Mouse (Mus musculus): ENCODE results near the gene Rab13. TPM values are rescaled to one million over a fixed set of nuclear protein-coding genes. Genes with fewer than 3 reads are reported as not detected.
"Not testable (repeated sequence)": the region's sequence is repeated elsewhere in the genome, so short reads cannot be mapped to it uniquely, and the experiment has no call there.

Gene Rab13
- polyA plus RNA-seq, 1 experiment from 2014 or later: 27.4 TPM

GRCm38 (mm10) chr3:90231507-90232333 lies 18.2 kb downstream of the Rab13 start, which contains the start of gene Jtb:
Gene Jtb, plus strand, starts transcription at chr3:90231597.
- H3K9me3 ChIP-seq (replicated peaks): no peaks in the 10 kb centered on the region
- WGBS: under 1% methylated on average over 61 of the region's 61 CpGs
- H3K4me2 ChIP-seq (replicated peaks): peak within 1 kb of the TSS; percentile 83
- H3K9ac ChIP-seq: peak within 1 kb of the TSS; percentile 63
- H3K27ac ChIP-seq: peak within 1 kb of the TSS; percentile 82
- H3K27me3 ChIP-seq: no peaks in the 10 kb centered on the region
- H3K4me1 ChIP-seq: peaks cover 7% of the 10 kb centered on the region
- peaks cover 24% of the 10 kb centered on the region for H3K36me3 ChIP-seq
- peak within 1 kb of the TSS; percentile 71 for H3K4me3 ChIP-seq
- peak; percentile 98 for ATAC-seq (ENCODE audit: low FRiP score)

GRCm38 (mm10) chr3:90241251-90241650 lies 27.8 kb downstream of the Rab13 start:
- Histone ChIP-seq H3K4me2 (replicated peaks) (no peak overlapping the region), H3K27ac (no peak overlapping the region), H3K36me3 (peaks cover 3% of the 10 kb centered on the region; the same call in 1 of the 2 replicates), H3K9ac (no peak overlapping the region), H3K4me1 (peaks cover 13% of the 10 kb centered on the region), H3K4me3 (no peak overlapping the region), H3K9me3 (replicated peaks) (no peaks in the 10 kb centered on the region), H3K27me3 (no peaks in the 10 kb centered on the region)
- 98% methylated on average over 2 of the region's 2 CpGs for WGBS
- no peak for ATAC-seq (ENCODE audit: low FRiP score)

GRCm38 (mm10) chr3:90241669-90242358 lies 28.3 kb downstream of the Rab13 start:
- WGBS: 86% methylated on average over 10 of the region's 10 CpGs
- H3K4me3 ChIP-seq: no peak overlapping the region
- no peaks in the 10 kb centered on the region for H3K27me3 ChIP-seq
- H3K4me2 ChIP-seq (replicated peaks): peak overlapping the region; percentile 53; the same call in 1 of the 2 replicates
- peaks cover 13% of the 10 kb centered on the region for H3K4me1 ChIP-seq
- no peak overlapping the region for H3K27ac ChIP-seq
- no peaks in the 10 kb centered on the region for H3K36me3 ChIP-seq
- no peaks in the 10 kb centered on the region for H3K9me3 ChIP-seq (replicated peaks)
- ATAC-seq (ENCODE audit: low FRiP score): no peak
- H3K9ac ChIP-seq: no peak overlapping the region

GRCm38 (mm10) chr3:90242984-90243775 lies 29.7 kb downstream of the Rab13 start, which contains the start of gene Creb3l4:
Gene Creb3l4, minus strand, starts transcription at chr3:90243512.
- H3K27ac ChIP-seq: no peak within 1 kb of the TSS

GRCm38 (mm10) chr3:90245406-90245805 lies 31.9 kb downstream of the Rab13 start:
- WGBS: 83% methylated on average over 2 of the region's 2 CpGs
- H3K9ac ChIP-seq: no peak overlapping the region
- H3K4me3 ChIP-seq: no peak overlapping the region
- no peak overlapping the region for H3K4me2 ChIP-seq (replicated peaks)
- peaks cover 26% of the 10 kb centered on the region for H3K4me1 ChIP-seq
- no peaks in the 10 kb centered on the region for H3K9me3 ChIP-seq (replicated peaks)
- ATAC-seq (ENCODE audit: low FRiP score): no peak
- no peaks in the 10 kb centered on the region for H3K36me3 ChIP-seq
- no peak overlapping the region for H3K27ac ChIP-seq
- no peaks in the 10 kb centered on the region for H3K27me3 ChIP-seq

More at GRCm38 (mm10) chr3:90242984-90243775, 29.7 kb downstream of the Rab13 start, which contains the start of gene Creb3l4:
- no peaks in the 10 kb centered on the region for H3K9me3 ChIP-seq (replicated peaks)
- H3K9ac ChIP-seq: peak within 1 kb of the TSS; percentile 38; the same call in 1 of the 2 replicates
- H3K4me2 ChIP-seq (replicated peaks): peak within 1 kb of the TSS; percentile 53
- peak; percentile 57 for ATAC-seq (ENCODE audit: low FRiP score)
- WGBS: 1% methylated on average over 19 of the region's 19 CpGs
- peak within 1 kb of the TSS; percentile 23 for H3K4me3 ChIP-seq
- no peaks in the 10 kb centered on the region for H3K27me3 ChIP-seq
- no peaks in the 10 kb centered on the region for H3K36me3 ChIP-seq
- H3K4me1 ChIP-seq: peaks cover 16% of the 10 kb centered on the region

- H3K4me2 ChIP-seq (replicated peaks): peak overlapping the region; percentile 68
- no peak; the same call in 1 of the 2 replicates for ATAC-seq (ENCODE audit: low FRiP score)
- 2% methylated on average over 3 of the region's 3 CpGs for WGBS
- peak overlapping the region; percentile 84 for H3K9ac ChIP-seq
- H3K27me3 ChIP-seq: no peaks in the 10 kb centered on the region
- peaks cover 25% of the 10 kb centered on the region for H3K4me1 ChIP-seq
- H3K4me3 ChIP-seq: peak overlapping the region; percentile 74
- H3K27ac ChIP-seq: peak overlapping the region; percentile 87
- peaks cover 12% of the 10 kb centered on the region for H3K36me3 ChIP-seq
- no peaks in the 10 kb centered on the region for H3K9me3 ChIP-seq (replicated peaks)
Observed at GRCm38 (mm10) chr3:90247630-90247959, 34.1 kb downstream of the Rab13 start.

- Histone ChIP-seq H3K36me3 (peaks cover 12% of the 10 kb centered on the region), H3K9me3 (replicated peaks) (no peaks in the 10 kb centered on the region), H3K9ac (peak within 1 kb of the TSS; percentile 84), H3K4me2 (replicated peaks) (peak within 1 kb of the TSS; percentile 68), H3K27me3 (no peaks in the 10 kb centered on the region), H3K27ac (peak within 1 kb of the TSS; percentile 87), H3K4me3 (peak within 1 kb of the TSS; percentile 74), H3K4me1 (peaks cover 21% of the 10 kb centered on the region)
- ATAC-seq (ENCODE audit: low FRiP score): peak; percentile 95
- under 1% methylated on average over 44 of the region's 44 CpGs for WGBS
Observed at GRCm38 (mm10) chr3:90247960-90248745, 34.7 kb downstream of the Rab13 start, which contains the start of gene Slc39a1. Gene Slc39a1, plus strand, starts transcription at chr3:90248172.

GRCm38 (mm10) chr3:90248746-90249100 lies 35.2 kb downstream of the Rab13 start:
- peak overlapping the region; percentile 68 for H3K4me2 ChIP-seq (replicated peaks)
- H3K9ac ChIP-seq: peak overlapping the region; percentile 84
- 7% methylated on average over 10 of the region's 10 CpGs for WGBS
- H3K27me3 ChIP-seq: no peaks in the 10 kb centered on the region
- H3K36me3 ChIP-seq: peaks cover 12% of the 10 kb centered on the region
- no peaks in the 10 kb centered on the region for H3K9me3 ChIP-seq (replicated peaks)
- peak overlapping the region; percentile 74 for H3K4me3 ChIP-seq
- H3K4me1 ChIP-seq: peaks cover 15% of the 10 kb centered on the region
- H3K27ac ChIP-seq: peak overlapping the region; percentile 87; the same call in 1 of the 2 replicates
- no peak for ATAC-seq (ENCODE audit: low FRiP score)

- no peak for ATAC-seq (ENCODE audit: low FRiP score)
- WGBS: 82% methylated on average over 6 of the region's 6 CpGs
- H3K27ac ChIP-seq: no peak overlapping the region
- H3K27me3 ChIP-seq: no peaks in the 10 kb centered on the region
- H3K36me3 ChIP-seq: peaks cover 12% of the 10 kb centered on the region
- no peak overlapping the region for H3K9ac ChIP-seq
- no peak overlapping the region for H3K4me3 ChIP-seq
- H3K9me3 ChIP-seq (replicated peaks): no peaks in the 10 kb centered on the region
- H3K4me1 ChIP-seq: peaks cover 23% of the 10 kb centered on the region
- H3K4me2 ChIP-seq (replicated peaks): no peak overlapping the region
Observed at GRCm38 (mm10) chr3:90250791-90251190, 37.3 kb downstream of the Rab13 start.

- H3K27ac ChIP-seq; H3K4me2 ChIP-seq (replicated peaks); H3K9me3 ChIP-seq (replicated peaks); ATAC-seq (ENCODE audit: low FRiP score); H3K4me3 ChIP-seq; H3K9ac ChIP-seq; H3K27me3 ChIP-seq: not testable (repeated sequence)
- Histone ChIP-seq H3K4me1 (peaks cover 27% of the 10 kb centered on the region), H3K36me3 (peaks cover 12% of the 10 kb centered on the region)
- WGBS: 94% methylated on average over 8 of the region's 12 CpGs
Observed at GRCm38 (mm10) chr3:90251731-90252226, 38.3 kb downstream of the Rab13 start.

GRCm38 (mm10) chr3:90252659-90253058 lies 39.2 kb downstream of the Rab13 start:
- H3K9ac ChIP-seq; H3K4me3 ChIP-seq; H3K4me2 ChIP-seq (replicated peaks); H3K27me3 ChIP-seq; ATAC-seq (ENCODE audit: low FRiP score); H3K27ac ChIP-seq; H3K9me3 ChIP-seq (replicated peaks): not testable (repeated sequence)
- WGBS: 93% methylated on average over 2 of the region's 2 CpGs
- H3K36me3 ChIP-seq: peaks cover 19% of the 10 kb centered on the region
- peaks cover 25% of the 10 kb centered on the region for H3K4me1 ChIP-seq
